Mouse (Mus musculus) neural tube, embryonic 15.5 days (tissue): ENCODE data around the gene Fgf13. TPM values are rescaled to one million over a fixed set of nuclear protein-coding genes. Genes with fewer than 3 reads are reported as not detected.

Experiments
- ATAC-seq: fragments of 200-750 bp; cut with Nextera tagmentation; 2 replicates; pipeline ENCODE4 v1.8.0; 2017; ENCODE audit warnings: mild to moderate bottlenecking, moderate TSS enrichment, moderate library complexity; ENCODE audit not compliant: low FRiP score
- H3K27ac ChIP-seq: fragments of 300-500 bp; sonication (generic); replicated peaks from 2 replicates; pipeline ENCODE4 v1.5.1; 2015; ENCODE audit warnings: mild to moderate bottlenecking, inconsistent platforms
- H3K27me3 ChIP-seq: fragments of 300-500 bp; sonication (generic); replicated peaks from 2 replicates; pipeline ENCODE4 v1.6.1; 2015; ENCODE audit warnings: inconsistent platforms
- H3K36me3 ChIP-seq: fragments of 300-500 bp; sonication (generic); 2 replicates; pipeline ENCODE4 v1.6.1; 2015; ENCODE audit warnings: inconsistent platforms
- H3K4me1 ChIP-seq: fragments of 300-500 bp; sonication (generic); 2 replicates; pipeline ENCODE4 v1.6.1; 2015; ENCODE audit warnings: inconsistent platforms
- H3K4me2 ChIP-seq: fragments of 300-500 bp; sonication (generic); 2 replicates; pipeline ENCODE4 v1.6.1; 2015; ENCODE audit warnings: inconsistent platforms, mild to moderate bottlenecking, moderate library complexity
- H3K4me3 ChIP-seq: fragments of 300-500 bp; sonication (generic); replicated peaks from 2 replicates; pipeline ENCODE4 v1.5.1; 2015; ENCODE audit warnings: mild to moderate bottlenecking, inconsistent platforms
- H3K9ac ChIP-seq: fragments of 300-500 bp; sonication (generic); replicated peaks from 2 replicates; pipeline ENCODE4 v1.6.1; 2015; ENCODE audit warnings: mild to moderate bottlenecking, inconsistent platforms
- H3K9me3 ChIP-seq: fragments of 300-500 bp; sonication (generic); replicated peaks from 2 replicates; pipeline ENCODE4 v1.6.1; 2016; ENCODE audit warnings: inconsistent platforms
- WGBS: fragments of 180-500 bp; shearing (Covaris S2); methylation state at CpG from one replicate; pipeline ENCODE4 v1.1.7; 2015; ENCODE audit warnings: mixed read lengths; 5-methylcytosine and 5-hydroxymethylcytosine counted together
- polyA plus RNA-seq: library from polyadenylated mRNA; unstranded; fragments of >200 nt; fragmentation: Nextera tagmentation; extraction: Ambion mirVana; gene quantifications from 2 replicates; pipeline ENCODE4 v1.2.1, GENCODE M21; 2015

Gene Fgf13
- polyA plus RNA-seq: 199 and 229 TPM in 2 replicates

DNA sequence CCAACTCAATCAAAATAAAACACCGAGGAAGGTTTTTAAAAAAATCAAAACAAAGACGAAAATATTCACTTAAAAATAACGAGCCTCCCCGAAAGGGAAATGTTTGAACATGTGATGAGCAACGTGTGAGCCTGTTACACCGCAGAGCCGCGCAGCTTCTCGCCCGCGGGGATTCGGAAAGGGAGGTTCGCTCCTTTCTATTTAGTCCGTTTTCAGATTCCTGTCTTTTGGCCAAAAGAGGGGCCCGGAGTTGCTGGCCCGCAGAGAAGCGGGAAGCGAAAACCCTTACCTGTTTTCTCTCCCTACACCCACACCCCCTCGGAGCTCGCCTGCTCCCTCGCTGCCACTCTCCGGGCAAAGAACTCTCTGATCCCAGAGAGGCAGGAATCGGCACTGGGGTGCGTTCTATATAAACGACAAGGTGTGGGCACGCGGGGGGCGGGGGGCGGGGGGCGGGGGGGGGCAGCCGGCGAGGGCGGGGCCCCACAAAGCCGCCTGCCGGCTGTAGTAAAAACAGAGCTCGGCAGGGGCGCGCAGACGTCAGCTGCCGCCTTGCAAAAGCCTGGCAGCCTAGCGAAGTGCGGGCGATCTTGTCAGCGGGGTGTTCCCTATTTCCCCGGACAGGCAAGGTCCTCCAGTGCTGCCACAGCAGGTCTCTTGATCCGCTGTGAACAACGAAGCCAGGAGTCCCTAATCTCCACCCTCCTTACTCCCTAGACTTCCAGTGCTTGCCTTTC, at the start of gene Fgf13:
TSS of gene Fgf13 (minus strand) at position 377 of the 737 bp plus-strand sequence.
- peak within 1 kb of the TSS; percentile 60 for H3K9ac ChIP-seq
- peak within 1 kb of the TSS; percentile 57 for H3K4me3 ChIP-seq
- H3K27ac ChIP-seq: peak within 1 kb of the TSS; percentile 80
- 19% methylated on average over 40 of the region's 47 CpGs for WGBS
- ATAC-seq: peak; percentile 58
- no peaks in the 10 kb centered on the region for H3K27me3 ChIP-seq
- H3K36me3 ChIP-seq: no peaks in the 10 kb centered on the region
- H3K4me2 ChIP-seq: peak within 1 kb of the TSS; percentile 63
- no peaks in the 10 kb centered on the region for H3K9me3 ChIP-seq
- H3K4me1 ChIP-seq: no peaks in the 10 kb centered on the region

DNA sequence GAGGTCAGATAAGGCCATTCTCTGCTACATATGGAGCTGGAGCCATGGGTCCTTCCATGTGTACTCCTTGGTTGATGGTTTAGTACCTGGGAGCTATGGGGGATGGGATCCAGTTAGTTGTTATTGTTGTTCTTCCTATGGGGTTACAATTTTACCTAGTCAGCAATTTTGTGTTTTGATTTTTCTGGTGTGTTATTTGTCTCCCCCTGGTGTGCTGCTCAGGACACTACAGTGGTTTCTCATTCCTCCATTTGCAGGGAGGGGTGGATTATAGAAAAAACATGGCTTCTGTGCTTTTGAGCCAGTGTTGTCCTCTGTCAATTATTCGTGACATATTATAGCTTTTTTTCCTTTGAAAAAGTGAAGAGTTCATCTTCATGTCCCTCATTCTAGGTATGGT, 38.7 kb upstream of the Fgf13 start:
- Histone ChIP-seq H3K9ac (no peak overlapping the region), H3K4me1 (no peaks in the 10 kb centered on the region), H3K9me3 (no peaks in the 10 kb centered on the region), H3K27ac (no peak overlapping the region), H3K36me3 (no peaks in the 10 kb centered on the region), H3K27me3 (no peaks in the 10 kb centered on the region), H3K4me2 (no peak overlapping the region), H3K4me3 (no peak overlapping the region)
- no peak for ATAC-seq
- WGBS: 68% methylated on average over 1 of the region's 1 CpGs

DNA sequence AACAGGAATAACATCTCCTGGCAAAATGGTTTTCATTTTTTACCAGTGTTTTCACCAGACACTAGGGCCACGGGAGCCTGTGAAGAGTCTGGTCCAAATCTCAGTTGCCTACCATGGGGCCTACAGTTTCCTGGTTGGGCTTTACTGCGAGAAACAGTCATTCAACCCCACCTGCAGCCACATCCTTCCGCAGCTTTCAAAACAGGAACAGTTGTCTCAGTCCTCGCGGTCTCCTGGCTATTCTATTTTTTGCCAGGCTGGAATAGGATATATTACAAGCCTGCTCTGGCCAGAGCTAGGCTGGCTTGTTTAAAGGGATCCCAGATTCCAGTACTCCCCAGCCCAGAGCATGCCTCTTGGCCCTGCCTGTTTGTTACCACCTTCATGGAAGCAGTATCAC, 21.2 kb upstream of the Fgf13 start:
- H3K4me1 ChIP-seq: no peaks in the 10 kb centered on the region
- no peaks in the 10 kb centered on the region for H3K36me3 ChIP-seq
- no peak overlapping the region for H3K4me2 ChIP-seq
- no peak overlapping the region for H3K4me3 ChIP-seq
- WGBS: 56% methylated on average over 5 of the region's 5 CpGs
- no peak overlapping the region for H3K9ac ChIP-seq
- H3K27me3 ChIP-seq: no peaks in the 10 kb centered on the region
- H3K27ac ChIP-seq: no peak overlapping the region
- no peaks in the 10 kb centered on the region for H3K9me3 ChIP-seq
- no peak for ATAC-seq

DNA sequence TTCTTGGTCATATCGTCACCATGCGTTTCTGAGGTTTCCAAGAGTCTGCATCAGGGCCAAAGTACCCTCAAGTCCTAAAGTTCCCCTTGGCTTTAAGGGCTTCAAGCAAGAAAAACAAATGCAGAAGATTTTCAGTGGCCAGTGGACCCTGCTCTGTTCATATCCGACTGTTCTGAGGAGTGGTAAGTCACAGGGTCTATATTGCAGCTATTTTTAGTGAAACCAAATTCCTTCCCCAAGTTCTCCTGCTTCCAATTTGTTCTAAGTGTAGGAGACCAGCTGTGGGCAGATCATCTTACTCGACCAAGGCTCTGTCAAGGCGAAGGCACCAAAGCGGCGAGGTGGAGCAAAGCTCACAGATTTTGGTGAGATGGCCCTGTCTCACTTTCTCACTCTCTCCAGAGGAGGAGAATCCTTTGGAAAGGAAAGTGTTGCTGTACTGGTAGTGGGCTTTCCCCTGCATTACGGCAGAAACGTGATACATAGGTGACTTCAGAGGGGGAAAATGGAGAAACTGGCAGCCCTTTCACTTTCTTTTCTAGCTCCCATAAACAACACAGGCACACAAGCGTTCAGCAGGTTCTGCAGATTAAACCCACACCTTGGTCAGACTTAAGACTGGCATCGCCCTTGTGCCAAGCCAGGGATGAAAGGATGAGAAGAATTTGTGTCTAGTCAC, 17.8 kb upstream of the Fgf13 start:
- H3K4me2 ChIP-seq: no peak overlapping the region
- 84% methylated on average over 11 of the region's 11 CpGs for WGBS

DNA sequence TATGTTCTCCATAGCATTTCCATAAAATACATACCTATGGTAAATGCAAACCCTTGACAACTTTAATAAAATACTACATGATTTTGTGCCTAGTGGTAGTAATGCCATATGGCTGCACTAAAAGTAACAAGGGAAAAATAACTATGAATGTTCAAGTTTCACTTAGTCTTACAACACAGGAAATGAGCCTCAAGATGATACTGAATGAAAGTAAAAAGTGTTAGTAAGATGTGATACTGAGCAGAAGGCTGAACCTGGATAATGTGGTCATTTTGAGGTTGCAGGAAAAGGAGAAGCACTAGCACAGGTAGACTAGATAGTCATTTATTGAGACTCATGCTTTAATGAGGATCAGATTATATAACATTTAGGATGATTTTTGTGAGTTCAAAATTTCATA, 16.2 kb upstream of the Fgf13 start:
- no peak overlapping the region for H3K4me3 ChIP-seq
- no peaks in the 10 kb centered on the region for H3K36me3 ChIP-seq
- no peak overlapping the region for H3K4me2 ChIP-seq
- no peak overlapping the region for H3K9ac ChIP-seq
- H3K9me3 ChIP-seq: no peaks in the 10 kb centered on the region
- no peaks in the 10 kb centered on the region for H3K4me1 ChIP-seq
- no peaks in the 10 kb centered on the region for H3K27me3 ChIP-seq
- ATAC-seq: no peak
- no peak overlapping the region for H3K27ac ChIP-seq

More for the DNA sequence above, 17.8 kb upstream of the Fgf13 start:
- Histone ChIP-seq H3K36me3 (no peaks in the 10 kb centered on the region), H3K4me1 (no peaks in the 10 kb centered on the region), H3K4me3 (no peak overlapping the region), H3K27me3 (no peaks in the 10 kb centered on the region), H3K9me3 (no peaks in the 10 kb centered on the region), H3K9ac (no peak overlapping the region), H3K27ac (no peak overlapping the region)
- no peak for ATAC-seq

DNA sequence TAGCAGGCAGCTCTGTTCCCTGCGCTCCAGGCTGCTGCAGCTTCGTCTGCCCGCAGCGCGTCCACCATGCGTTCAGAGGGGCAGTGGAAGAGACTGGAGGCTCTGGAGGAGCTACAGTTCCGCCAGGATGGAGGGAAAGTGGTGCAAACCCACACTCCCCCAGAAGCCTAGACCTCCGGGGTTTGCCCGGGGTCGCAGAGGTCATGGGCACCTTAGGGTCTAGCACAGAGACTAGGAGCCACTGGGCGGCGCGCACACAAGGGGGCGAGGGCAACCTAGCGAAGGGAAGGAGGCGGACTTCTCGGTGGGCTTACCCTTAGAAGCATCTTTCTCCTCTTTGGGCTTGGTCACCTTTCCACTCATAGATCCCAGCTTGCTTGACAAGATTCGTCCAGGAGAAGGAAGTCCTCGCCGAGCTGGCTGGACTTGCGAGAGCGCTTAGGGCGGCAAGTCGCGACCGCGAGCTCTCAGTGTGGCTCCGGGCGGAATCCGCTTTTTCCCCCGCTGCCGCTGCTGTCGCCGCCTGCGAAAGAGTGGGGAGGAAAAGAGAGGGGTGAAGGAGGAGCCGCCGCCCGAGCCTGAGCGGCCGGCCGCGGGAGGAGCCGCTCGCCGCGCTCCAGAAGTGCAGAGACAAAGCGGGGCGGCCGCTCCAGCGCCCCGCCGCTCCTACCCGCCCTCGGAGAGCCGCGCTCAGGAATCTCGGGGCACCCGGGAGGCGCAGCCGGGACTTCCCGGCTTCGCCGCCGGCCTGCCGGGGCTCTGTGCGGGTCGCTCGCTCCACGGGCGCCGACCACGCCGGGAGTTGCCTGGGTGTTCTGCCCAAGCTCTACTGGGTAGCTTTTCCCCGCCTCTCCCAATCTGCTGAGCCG, 811 bp downstream of the Fgf13 start:
- no peaks in the 10 kb centered on the region for H3K9me3 ChIP-seq
- peak overlapping the region; percentile 63 for H3K4me2 ChIP-seq
- peak overlapping the region; percentile 80 for H3K27ac ChIP-seq
- H3K9ac ChIP-seq: peak overlapping the region; percentile 60
- ATAC-seq: peak; percentile 73
- H3K27me3 ChIP-seq: no peaks in the 10 kb centered on the region
- 23% methylated on average over 73 of the region's 75 CpGs for WGBS
- H3K36me3 ChIP-seq: no peaks in the 10 kb centered on the region
- H3K4me1 ChIP-seq: no peaks in the 10 kb centered on the region
- H3K4me3 ChIP-seq: peak overlapping the region; percentile 57

DNA sequence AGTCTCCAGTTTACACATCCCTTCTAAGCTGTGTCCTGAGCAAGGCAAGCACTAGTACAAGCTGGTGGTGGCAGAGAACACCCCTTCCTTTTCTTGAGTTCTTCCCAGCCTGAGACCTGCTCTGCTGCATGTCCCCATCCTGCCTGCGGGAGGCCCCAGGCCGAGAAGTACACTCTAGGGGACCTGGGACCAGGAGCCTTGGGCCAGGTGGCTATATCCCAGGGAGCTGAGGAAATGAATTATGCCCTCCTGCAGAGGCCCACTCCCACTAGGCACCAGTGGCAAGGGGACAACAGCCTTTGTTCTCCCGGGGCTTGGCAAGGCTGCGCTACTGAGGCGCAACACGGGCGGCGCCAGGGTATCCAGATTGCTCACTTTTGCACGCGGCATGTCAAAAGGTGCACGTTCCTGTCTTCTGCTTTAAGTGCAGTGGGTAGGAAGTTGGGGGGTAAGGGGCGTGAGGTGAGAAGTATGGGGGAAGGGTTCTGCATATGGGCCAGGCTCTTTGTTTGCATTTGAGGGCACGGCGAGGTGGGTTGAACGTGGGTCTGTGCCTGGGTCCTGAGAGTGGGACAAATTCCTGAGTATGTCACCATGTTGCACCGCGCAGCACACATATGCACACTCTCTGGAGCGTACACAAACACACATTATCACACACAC, 1.7 kb downstream of the Fgf13 start:
- H3K4me1 ChIP-seq: no peaks in the 10 kb centered on the region
- no peak overlapping the region for H3K27ac ChIP-seq
- no peaks in the 10 kb centered on the region for H3K27me3 ChIP-seq
- WGBS: 36% methylated on average over 18 of the region's 18 CpGs
- H3K4me2 ChIP-seq: peak overlapping the region; percentile 63
- peak; percentile 54 for ATAC-seq
- H3K36me3 ChIP-seq: no peaks in the 10 kb centered on the region
- H3K9me3 ChIP-seq: no peaks in the 10 kb centered on the region
- H3K9ac ChIP-seq: peak overlapping the region; percentile 60
- H3K4me3 ChIP-seq: peak overlapping the region; percentile 57

DNA sequence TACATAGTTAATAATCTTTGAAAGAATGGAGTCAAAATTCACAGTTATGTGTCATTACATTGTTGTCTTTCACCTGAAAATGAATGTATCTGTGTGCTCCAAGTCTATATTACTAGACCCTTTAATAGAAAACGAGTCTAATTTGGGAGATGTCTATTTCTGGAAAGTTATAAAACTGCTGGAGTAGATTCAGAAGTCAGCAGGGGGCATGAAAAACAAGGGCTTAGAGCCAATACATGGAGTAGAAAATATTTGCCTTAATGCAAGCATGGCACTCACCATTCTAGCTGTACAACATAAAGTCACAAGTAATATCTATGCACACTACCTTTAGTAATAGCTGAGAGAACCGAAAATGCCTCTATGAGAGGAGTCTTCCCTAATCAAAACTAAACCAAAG, 19.9 kb downstream of the Fgf13 start:
- ATAC-seq: no peak
- H3K4me3 ChIP-seq: no peak overlapping the region
- H3K4me1 ChIP-seq: no peaks in the 10 kb centered on the region
- no peaks in the 10 kb centered on the region for H3K27me3 ChIP-seq
- no peak overlapping the region for H3K4me2 ChIP-seq
- H3K27ac ChIP-seq: no peak overlapping the region
- H3K9me3 ChIP-seq: no peaks in the 10 kb centered on the region
- no peak overlapping the region for H3K9ac ChIP-seq
- 74% methylated on average over 2 of the region's 2 CpGs for WGBS
- H3K36me3 ChIP-seq: no peaks in the 10 kb centered on the region

DNA sequence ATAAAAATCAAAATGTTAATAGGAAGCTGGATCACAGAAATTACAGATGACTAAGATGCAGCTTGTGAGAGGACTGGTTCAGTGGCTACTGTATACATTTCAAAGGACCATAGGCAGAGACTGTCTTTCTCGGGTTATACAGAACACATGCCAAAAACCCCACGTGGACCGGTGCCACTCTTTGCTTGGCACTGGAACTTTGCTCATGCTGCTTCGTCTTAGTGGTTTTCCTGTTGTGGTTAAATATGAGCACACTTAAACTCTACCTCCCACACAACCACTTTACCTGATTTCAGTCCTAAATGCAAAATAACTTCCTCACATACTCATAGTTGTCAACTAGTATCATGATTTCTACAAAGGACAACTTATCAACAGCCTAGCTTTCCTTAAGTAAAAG, 59.6 kb downstream of the Fgf13 start:
- WGBS: 87% methylated on average over 4 of the region's 4 CpGs
- Histone ChIP-seq H3K4me2 (no peak overlapping the region), H3K27ac (no peak overlapping the region), H3K9ac (no peak overlapping the region), H3K36me3 (no peaks in the 10 kb centered on the region), H3K4me1 (no peaks in the 10 kb centered on the region), H3K27me3 (no peaks in the 10 kb centered on the region), H3K4me3 (no peak overlapping the region), H3K9me3 (no peaks in the 10 kb centered on the region)
- ATAC-seq: no peak

DNA sequence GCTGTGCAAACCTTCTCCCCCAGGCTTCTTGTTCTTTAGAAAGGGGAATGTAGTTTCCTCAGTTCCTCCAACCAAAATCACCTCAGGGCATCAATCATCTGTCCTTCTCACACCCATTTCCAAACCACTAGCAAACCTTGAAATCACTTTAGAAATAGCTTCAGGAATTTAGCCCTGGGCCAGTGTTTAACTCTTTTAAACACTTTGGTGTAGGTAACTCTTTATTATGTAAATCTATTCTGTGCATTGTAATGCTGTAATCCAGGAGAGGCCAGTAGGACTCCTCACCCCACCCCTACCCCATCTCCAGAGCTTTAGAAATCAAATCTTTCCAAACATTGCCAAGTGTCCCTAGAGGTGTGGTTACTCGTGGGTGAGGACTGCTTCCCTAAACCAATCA, 74.5 kb downstream of the Fgf13 start:
- Histone ChIP-seq H3K27ac (no peak overlapping the region), H3K4me1 (no peaks in the 10 kb centered on the region), H3K9me3 (no peaks in the 10 kb centered on the region), H3K9ac (no peak overlapping the region), H3K36me3 (no peaks in the 10 kb centered on the region), H3K27me3 (no peaks in the 10 kb centered on the region), H3K4me3 (no peak overlapping the region), H3K4me2 (no peak overlapping the region)
- WGBS: 38% methylated on average over 1 of the region's 1 CpGs
- ATAC-seq: no peak

DNA sequence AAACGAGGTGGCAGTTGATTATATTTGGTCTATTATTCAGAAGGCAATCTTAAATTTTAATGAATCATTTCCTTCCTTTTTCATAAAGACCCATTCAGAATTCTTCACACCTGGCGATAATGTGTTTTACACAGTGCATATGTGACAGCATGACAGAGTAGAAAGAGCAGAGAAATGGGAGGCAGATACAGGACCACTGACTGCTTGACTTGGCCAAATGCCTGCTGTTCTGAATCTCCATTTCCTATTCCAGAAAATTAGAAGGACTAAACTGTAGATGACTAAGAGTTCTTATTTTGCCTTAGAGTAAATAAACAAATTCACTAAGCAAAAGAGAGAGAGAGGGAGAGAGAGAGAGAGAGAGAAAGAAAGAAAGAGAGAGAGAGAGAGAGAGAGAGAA, 82.4 kb downstream of the Fgf13 start:
- no peak for ATAC-seq
- Histone ChIP-seq H3K9me3 (no peaks in the 10 kb centered on the region), H3K4me2 (no peak overlapping the region), H3K27ac (no peak overlapping the region), H3K4me1 (no peaks in the 10 kb centered on the region), H3K27me3 (no peaks in the 10 kb centered on the region), H3K36me3 (no peaks in the 10 kb centered on the region), H3K4me3 (no peak overlapping the region), H3K9ac (no peak overlapping the region)
- 61% methylated on average over 2 of the region's 2 CpGs for WGBS
